Mouse (Mus musculus): Measurements from ENCODE around the gene Nmur1. TPM values are rescaled to one million over a fixed set of nuclear protein-coding genes. Genes with fewer than 3 reads are reported as not detected.
A peak's percentile ranks its signal among the peaks of the same experiment; 100 is the strongest.

Nmur1 gene
- polyA plus RNA-seq, 1 experiment from 2014 or later, result not detected

DNA sequence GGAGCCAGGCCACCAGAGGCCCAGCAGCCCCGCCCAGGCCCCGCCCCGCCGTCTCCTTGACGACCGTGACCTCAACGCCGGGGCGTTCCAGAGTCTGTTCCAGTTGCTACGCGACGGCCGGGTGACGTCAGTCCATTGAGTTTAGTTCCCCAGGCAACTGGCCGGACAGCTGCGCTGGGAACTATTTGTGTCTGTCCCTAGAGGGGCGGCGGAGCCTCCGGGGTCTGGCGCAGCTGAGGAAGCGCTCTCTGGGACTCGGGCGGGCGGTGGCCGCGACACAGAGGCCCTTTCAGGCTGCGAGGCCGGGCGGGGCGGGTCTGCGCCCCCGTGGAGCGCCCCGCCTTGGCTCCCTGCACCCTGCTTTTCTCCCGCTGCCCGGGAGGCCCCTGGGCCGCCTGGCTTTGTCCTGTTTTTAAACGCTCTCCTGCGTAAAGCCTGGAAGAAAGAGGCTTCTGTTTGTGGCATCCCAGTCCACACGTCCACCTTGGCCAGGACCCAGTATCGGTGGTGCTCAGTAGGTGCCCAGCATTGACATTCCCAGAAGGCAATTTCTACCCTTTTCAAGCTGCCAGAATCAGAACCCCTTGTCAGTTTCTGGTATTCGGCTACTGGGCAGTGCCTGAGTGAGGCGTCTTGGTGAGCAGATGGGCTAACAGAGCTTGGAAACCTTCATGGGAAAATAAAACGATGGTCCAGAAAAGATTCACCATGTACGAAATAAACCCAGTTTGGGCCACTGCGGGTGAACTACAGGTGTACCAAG lies 8.6 kb upstream of the Nmur1 start:
- H3K36me3 ChIP-seq (ENCODE audit: inconsistent target), result no peaks in the 10 kb centered on the region
- peak overlapping the region; percentile 31; the same call in 1 of the 2 replicates for H3K27ac ChIP-seq
- no peaks in the 10 kb centered on the region for H3K79me2 ChIP-seq (ENCODE audit: inconsistent target)
- WGBS (ENCODE audit: missing documents), result 9% methylated on average over 40 of the region's 46 CpGs
- no peak overlapping the region for H3K4me3 ChIP-seq (ENCODE audit: inconsistent target)

DNA sequence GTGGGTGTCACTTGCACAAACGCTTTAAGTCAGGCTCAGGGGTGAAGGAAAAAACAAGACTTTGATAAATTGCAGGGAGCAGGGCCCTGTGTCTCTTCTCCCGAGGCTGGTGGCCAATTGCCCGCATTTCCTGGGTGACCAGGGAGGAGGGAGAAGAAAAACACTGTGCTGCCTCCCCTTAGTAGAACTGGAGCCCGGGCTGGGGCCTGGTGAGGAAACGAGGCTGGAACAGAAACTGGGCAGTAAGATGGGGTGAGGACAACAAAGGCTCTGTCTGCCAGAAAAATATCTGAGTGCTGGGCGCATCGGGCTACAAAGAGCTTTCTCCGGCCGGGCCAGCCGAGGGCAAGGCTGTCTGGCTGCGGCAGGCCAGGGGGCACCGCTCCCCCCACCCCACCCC lies 8.0 kb upstream of the Nmur1 start:
- 1% methylated on average over 11 of the region's 12 CpGs for WGBS (ENCODE audit: missing documents)
- peak overlapping the region; percentile 73 for H3K27ac ChIP-seq
- no peaks in the 10 kb centered on the region for H3K36me3 ChIP-seq (ENCODE audit: inconsistent target)
- peak overlapping the region; percentile 14; the same call in 1 of the 2 replicates for H3K4me3 ChIP-seq (ENCODE audit: inconsistent target)
- no peaks in the 10 kb centered on the region for H3K79me2 ChIP-seq (ENCODE audit: inconsistent target)

DNA sequence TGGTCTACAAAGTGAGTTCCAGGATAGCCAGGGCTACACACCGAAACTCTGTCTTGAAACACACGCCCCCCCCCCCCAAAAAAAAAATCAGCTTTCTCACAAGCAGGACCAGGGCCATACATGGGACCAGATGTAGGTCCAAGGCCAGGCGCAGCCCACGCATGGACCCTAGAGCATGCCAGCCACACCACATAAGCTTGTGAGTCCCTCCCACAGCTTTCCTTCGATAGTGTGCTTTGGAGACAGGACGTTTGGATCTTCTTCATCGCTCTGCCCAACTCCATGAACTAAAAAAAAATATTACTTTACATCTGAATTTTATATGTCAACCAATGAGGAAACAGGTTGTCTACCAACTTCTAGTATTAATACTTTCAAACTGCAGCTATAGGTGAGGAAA lies 7.3 kb upstream of the Nmur1 start:
- 95% methylated on average over 5 of the region's 7 CpGs for WGBS (ENCODE audit: missing documents)
- no peaks in the 10 kb centered on the region for H3K79me2 ChIP-seq (ENCODE audit: inconsistent target)
- H3K36me3 ChIP-seq (ENCODE audit: inconsistent target), result no peaks in the 10 kb centered on the region
- H3K4me3 ChIP-seq (ENCODE audit: inconsistent target), result no peak overlapping the region
- H3K27ac ChIP-seq, result peak overlapping the region; percentile 73

DNA sequence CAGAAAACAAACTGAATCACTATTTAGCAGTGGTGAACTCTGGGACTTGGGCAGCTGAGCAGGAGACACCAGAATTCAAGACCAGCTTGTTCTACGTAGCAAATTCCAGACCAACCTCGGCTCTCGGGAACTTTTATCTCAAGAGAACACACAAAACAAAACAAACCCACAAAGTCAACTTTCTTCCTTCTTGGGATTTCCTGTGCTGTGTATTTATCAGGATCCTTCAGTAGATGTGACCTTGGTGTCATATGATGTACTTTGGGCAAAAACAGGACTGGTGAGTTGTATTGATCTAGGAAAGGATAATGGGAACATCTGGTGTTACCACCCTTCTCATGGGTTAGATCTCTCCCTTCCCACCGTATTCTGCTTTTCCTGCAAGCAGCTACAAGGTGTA lies 6.8 kb upstream of the Nmur1 start:
- no peak overlapping the region for H3K27ac ChIP-seq

DNA sequence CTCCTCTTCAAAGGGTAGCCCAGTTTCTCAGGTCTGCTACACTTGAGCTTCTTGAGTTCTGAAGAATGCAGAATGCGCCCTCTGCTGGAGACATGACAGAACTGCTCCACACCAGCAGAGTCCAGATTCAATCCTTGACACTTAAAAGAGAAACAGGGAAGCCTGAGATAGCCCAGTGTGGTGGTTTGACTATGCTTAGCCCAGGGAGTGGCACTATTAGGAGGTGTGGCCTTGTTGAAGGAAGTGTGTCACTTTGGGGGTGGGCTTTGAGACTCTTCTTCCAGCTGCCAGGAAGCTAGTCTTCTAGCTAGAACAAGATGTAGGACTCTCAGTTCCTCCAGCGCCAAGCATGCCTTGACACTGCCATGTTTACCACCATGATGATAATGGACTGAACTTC lies 4.0 kb upstream of the Nmur1 start:
- Histone ChIP-seq H3K4me3 (ENCODE audit: inconsistent target) (no peak overlapping the region), H3K36me3 (ENCODE audit: inconsistent target) (no peaks in the 10 kb centered on the region), H3K27ac (no peak overlapping the region), H3K79me2 (ENCODE audit: inconsistent target) (no peaks in the 10 kb centered on the region)
- WGBS (ENCODE audit: missing documents), result 47% methylated on average over 2 of the region's 2 CpGs

More for the DNA sequence above, 6.8 kb upstream of the Nmur1 start:
- no peaks in the 10 kb centered on the region for H3K79me2 ChIP-seq (ENCODE audit: inconsistent target)
- 61% methylated on average over 4 of the region's 4 CpGs for WGBS (ENCODE audit: missing documents)
- no peak overlapping the region for H3K4me3 ChIP-seq (ENCODE audit: inconsistent target)
- no peaks in the 10 kb centered on the region for H3K36me3 ChIP-seq (ENCODE audit: inconsistent target)

DNA sequence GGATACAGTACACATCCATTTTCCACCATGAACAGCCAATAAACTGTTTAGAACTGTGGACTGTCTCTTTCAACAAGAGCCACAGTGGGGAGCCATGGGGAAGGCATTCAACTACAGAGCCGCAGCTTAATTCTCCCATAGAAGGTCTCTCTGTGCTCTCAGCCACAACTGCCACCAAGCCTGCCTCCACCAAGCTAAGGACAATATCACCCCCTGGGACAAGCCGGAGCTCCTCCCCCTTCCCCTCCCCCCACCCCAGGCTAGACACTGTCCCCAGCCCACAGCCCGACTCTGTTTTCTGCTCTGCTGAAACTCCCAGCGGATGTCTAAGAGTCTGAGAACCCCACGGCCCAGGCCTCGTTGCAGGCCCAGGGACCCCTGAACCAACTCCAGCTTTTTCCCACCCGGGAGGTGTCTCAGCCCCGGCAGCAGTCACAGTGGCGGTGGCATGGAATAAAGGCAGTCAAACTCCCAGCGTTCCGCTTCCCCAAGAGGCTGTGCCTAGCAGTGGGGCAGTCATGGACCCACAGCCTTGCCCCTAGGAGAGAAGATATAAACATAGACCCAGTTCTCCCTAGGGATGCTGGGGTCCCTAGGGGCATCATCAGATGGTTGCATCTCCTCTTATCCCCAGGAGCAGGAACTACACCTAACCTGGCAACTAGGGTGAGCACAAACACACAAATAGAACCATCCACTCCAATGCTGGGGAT lies 1.0 kb downstream of the Nmur1 start:
- no peaks in the 10 kb centered on the region for H3K36me3 ChIP-seq (ENCODE audit: inconsistent target)
- H3K79me2 ChIP-seq (ENCODE audit: inconsistent target), result no peaks in the 10 kb centered on the region
- no peak overlapping the region for H3K27ac ChIP-seq
- H3K4me3 ChIP-seq (ENCODE audit: inconsistent target), result no peak overlapping the region
- 92% methylated on average over 11 of the region's 11 CpGs for whole genome bisulfite sequencing (ENCODE audit: missing documents)

DNA sequence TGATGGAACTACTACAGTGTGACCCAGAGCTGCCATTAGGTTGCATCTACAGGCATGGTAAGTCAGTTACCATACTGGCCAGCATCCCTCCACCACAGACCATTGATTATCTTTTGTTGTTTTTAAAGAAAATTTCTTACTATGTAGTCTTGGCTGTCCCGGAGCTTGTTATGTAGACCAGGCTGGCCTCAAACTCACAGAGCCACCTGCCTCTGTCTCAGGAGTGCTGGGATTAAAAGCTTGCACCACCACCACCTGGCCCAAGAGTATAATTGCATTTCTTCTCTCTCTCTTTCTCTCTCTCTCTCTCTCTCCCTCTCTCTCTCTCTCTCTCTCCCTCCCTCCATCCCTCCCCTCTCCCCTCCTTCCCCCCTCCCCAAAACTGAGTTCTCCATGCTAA lies 1.7 kb downstream of the Nmur1 start:
- H3K36me3 ChIP-seq (ENCODE audit: inconsistent target), result no peaks in the 10 kb centered on the region
- no peaks in the 10 kb centered on the region for H3K79me2 ChIP-seq (ENCODE audit: inconsistent target)
- no peak overlapping the region for H3K27ac ChIP-seq
- WGBS (ENCODE audit: missing documents), result 100% methylated on average over 1 of the region's 1 CpGs
- H3K4me3 ChIP-seq (ENCODE audit: inconsistent target), result no peak overlapping the region

DNA sequence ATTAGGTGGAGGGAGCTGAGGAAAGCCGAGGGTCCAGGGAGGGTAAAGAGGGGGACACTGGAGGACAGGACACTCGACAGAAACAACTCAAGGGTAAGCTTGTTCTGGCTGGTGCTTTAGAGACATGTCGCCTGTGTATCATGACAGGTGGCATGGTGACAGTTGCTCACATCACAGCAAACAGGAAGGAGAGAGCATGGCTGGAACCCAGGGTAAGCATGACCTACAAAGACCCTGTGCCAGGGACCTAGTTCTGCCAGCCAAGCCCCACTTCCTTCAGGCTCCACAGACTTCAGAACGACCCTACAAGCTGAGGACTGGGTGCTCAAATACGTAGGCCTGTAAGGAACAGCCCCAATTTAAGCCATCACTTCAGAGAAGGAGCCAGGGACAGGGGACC lies 2.1 kb downstream of the Nmur1 start:
- Histone ChIP-seq H3K36me3 (ENCODE audit: inconsistent target) (no peaks in the 10 kb centered on the region), H3K79me2 (ENCODE audit: inconsistent target) (no peaks in the 10 kb centered on the region), H3K27ac (no peak overlapping the region), H3K4me3 (ENCODE audit: inconsistent target) (no peak overlapping the region)
- WGBS (ENCODE audit: missing documents), result 62% methylated on average over 5 of the region's 5 CpGs

DNA sequence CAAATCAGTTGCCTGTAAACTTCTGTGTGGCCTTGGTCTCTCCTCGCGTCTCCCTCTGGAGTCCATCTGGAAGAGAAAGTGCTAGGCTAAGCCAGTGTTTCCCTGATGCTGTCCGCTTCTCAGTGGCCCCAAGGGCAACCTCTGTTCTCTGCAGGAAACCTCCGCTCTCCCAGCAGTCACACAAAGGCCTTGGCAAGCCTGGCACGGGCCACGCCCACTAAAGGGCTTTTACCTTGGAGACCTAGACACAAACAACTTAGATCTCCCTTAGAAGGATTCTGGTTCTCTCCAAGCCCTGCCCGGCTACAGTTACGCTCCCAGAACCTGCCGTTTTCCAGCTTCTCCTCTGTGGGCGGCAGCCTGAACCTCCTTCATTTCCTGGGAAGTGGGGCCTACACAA lies 5.0 kb downstream of the Nmur1 start:
- Histone ChIP-seq H3K4me3 (ENCODE audit: inconsistent target) (no peak overlapping the region), H3K79me2 (ENCODE audit: inconsistent target) (no peaks in the 10 kb centered on the region), H3K36me3 (ENCODE audit: inconsistent target) (no peaks in the 10 kb centered on the region), H3K27ac (no peak overlapping the region)
- 92% methylated on average over 10 of the region's 10 CpGs for WGBS (ENCODE audit: missing documents)

DNA sequence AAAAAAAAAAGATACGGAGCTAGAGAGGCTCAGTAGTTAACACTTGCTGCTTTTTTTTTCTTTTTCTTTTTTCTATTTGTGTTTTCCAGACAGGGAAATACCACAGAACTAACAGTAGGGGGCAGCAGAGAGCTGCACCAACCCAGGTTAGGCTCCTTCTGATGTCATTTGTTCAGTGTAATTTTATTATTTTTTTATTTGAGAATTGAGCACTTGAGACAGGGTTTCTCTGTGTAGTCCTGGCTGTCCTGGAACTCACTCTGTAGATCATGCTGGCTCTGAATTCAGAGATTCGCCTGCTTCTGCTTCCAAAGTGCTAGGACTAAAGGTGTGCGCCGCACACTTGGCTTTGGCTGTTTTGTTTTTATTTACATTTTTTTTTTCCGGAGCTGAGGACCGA lies 9.7 kb downstream of the Nmur1 start:
- Histone ChIP-seq H3K4me3 (ENCODE audit: inconsistent target) (no peak overlapping the region), H3K79me2 (ENCODE audit: inconsistent target) (no peaks in the 10 kb centered on the region), H3K27ac (peak overlapping the region; percentile 28; the same call in 1 of the 2 replicates), H3K36me3 (ENCODE audit: inconsistent target) (no peaks in the 10 kb centered on the region)
- 66% methylated on average over 6 of the region's 6 CpGs for WGBS (ENCODE audit: missing documents)

DNA sequence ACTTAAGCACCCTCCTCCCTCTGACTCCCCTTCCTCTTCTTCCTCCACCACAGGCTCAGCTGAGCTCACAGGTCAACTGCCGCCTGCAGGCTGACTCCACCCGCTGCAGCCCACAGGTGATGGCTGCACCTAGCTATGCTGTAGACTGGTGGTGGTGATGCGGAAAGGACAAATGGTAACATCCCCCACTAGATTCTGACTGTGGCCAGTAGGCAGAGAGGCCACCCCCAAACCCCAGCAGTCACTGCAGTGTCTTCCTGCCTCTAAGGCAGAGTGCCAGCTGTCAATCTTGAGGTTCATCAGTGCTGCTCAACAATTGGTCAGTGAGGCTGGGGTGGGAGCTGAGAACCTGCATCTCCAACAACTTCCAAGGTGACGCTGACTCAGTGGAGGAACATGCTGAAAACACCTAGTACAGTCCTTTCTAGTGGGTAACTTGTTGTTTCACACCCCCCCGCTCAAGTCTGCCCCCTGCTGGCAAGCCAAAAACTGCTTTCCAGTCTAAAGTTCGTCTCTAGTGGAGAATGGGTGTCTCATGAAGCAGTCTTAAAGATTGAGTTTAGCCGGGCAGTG lies 10.3 kb downstream of the Nmur1 start:
- Histone ChIP-seq H3K79me2 (ENCODE audit: inconsistent target) (no peaks in the 10 kb centered on the region), H3K36me3 (ENCODE audit: inconsistent target) (no peaks in the 10 kb centered on the region), H3K4me3 (ENCODE audit: inconsistent target) (no peak overlapping the region), H3K27ac (no peak overlapping the region)
- 69% methylated on average over 6 of the region's 7 CpGs for WGBS (ENCODE audit: missing documents)

DNA sequence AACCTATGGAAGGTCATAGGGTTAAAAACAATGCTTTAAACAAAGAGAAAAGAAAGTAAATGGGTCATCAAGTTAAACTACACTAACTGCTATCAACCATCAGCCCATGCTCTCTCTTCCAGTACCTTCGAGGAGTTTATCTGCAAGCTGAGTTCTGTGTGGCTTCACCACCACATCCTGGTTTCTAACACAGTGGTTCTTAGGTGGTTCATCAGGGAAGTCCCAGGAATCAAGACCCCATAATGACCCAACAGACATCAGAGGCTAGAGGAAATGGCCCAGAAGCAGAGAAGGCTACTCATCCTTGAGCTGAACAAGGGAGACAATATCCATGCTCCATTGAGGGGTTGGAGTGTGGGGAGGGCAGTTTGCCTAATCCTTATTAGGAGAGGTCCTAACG lies 10.9 kb downstream of the Nmur1 start:
- 29% methylated on average over 2 of the region's 2 CpGs for WGBS (ENCODE audit: missing documents)
- H3K27ac ChIP-seq, result no peak overlapping the region
- no peaks in the 10 kb centered on the region for H3K36me3 ChIP-seq (ENCODE audit: inconsistent target)
- no peaks in the 10 kb centered on the region for H3K79me2 ChIP-seq (ENCODE audit: inconsistent target)
- H3K4me3 ChIP-seq (ENCODE audit: inconsistent target), result no peak overlapping the region

DNA sequence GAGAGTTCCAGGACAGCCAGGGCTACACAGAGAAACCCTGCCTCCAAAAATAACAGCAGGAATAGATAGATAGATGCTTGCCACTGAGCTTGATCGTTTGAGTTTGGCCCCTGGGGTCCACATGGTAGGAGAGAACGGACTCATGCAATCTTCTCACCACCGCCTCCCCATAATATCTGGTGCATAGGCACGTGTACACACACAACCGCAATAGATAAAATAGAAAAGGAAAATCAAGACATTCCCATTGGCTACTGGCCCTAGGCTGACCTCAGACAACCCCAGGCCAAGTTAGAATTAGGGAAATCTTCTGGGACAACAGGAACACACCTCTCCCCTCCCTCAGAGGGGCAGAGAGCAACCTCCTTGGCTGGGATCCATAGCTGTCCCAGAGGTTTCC lies 11.3 kb downstream of the Nmur1 start:
- Histone ChIP-seq H3K36me3 (ENCODE audit: inconsistent target) (no peaks in the 10 kb centered on the region), H3K79me2 (ENCODE audit: inconsistent target) (no peaks in the 10 kb centered on the region), H3K4me3 (ENCODE audit: inconsistent target) (no peak overlapping the region), H3K27ac (no peak overlapping the region)
- WGBS (ENCODE audit: missing documents), result 92% methylated on average over 5 of the region's 5 CpGs

DNA sequence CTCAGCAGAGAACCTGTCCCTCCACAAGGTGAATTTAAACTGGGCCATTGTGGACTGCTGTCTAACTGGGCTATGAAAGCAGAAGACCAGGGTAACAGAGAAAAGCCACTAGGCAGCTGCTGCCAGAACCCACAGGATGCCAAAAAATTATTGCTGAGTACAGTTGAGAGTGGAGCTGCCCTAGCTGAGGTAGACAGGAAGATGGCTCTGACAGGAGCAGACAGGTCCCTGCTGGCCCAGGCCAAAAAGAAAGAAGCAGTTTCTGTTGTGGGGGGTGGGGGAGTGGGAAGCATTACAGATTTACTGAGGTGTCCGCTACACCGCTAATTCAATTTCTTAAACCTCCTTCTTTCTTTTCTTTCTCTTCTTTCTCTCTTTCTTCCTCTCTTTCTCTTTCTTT lies 16.6 kb downstream of the Nmur1 start:
- H3K4me3 ChIP-seq (ENCODE audit: inconsistent target), result no peak overlapping the region
- no peaks in the 10 kb centered on the region for H3K79me2 ChIP-seq (ENCODE audit: inconsistent target)
- no peak overlapping the region for H3K27ac ChIP-seq
- 89% methylated on average over 2 of the region's 2 CpGs for WGBS (ENCODE audit: missing documents)
- no peaks in the 10 kb centered on the region for H3K36me3 ChIP-seq (ENCODE audit: inconsistent target)

DNA sequence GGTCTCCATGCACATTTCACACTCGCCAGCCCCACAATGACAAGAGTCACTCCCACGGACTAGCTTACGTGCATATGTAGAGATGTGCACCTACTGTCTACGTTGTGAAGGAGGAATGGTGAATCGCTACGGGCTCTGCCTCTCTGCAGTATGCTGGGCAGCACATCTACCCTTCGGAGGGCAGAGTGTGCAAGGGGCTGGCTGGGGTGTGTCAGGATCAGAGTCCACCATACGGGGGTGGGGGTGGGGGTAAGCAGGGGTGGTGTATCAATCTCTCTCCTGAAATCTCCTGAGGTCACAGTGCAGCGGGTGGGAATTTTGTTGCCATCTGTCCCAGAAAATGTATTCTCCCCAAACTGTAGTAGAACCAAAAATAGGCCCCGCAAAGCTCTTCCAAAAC lies 17.5 kb downstream of the Nmur1 start:
- Histone ChIP-seq H3K4me3 (ENCODE audit: inconsistent target) (no peak overlapping the region), H3K36me3 (ENCODE audit: inconsistent target) (no peaks in the 10 kb centered on the region), H3K27ac (no peak overlapping the region), H3K79me2 (ENCODE audit: inconsistent target) (no peaks in the 10 kb centered on the region)
- WGBS (ENCODE audit: missing documents), result 97% methylated on average over 10 of the region's 10 CpGs

Measured in macrophage (primary cell).